Mouse (Mus musculus): ENCODE data around the gene Apoa2.

- TF ChIP-seq CTCF (IDR thresholded peaks at IDR 0.05; ENCODE audit: insufficient read depth, low read depth, low read length), result no peak
- TF ChIP-seq POLR2A (IDR thresholded peaks at IDR 0.05; ENCODE audit: insufficient read depth, low read depth, low read length), result no peak
Measured at GRCm38 (mm10) chr1:171183620-171184019, 41.2 kb upstream of the Apoa2 start.

Data from olfactory bulb, adult 2 months (tissue).